Mouse (Mus musculus): ENCODE measurements around the gene Csn1s2b. TPM values are rescaled to one million over a fixed set of nuclear protein-coding genes. Genes with fewer than 3 reads are reported as not detected.
"Not testable (repeated sequence)": the region's sequence is repeated elsewhere in the genome, so short reads cannot be mapped to it uniquely, and the experiment has no call there.

Csn1s2b gene
- not detected in 2 replicates for total RNA-seq (2012; rRNA removed)
- total RNA-seq (2014; rRNA removed): not detected in 2 replicates
- not detected in 2 replicates for polyA plus RNA-seq (2012; ENCODE audit: insufficient read length, low read depth)

- Histone ChIP-seq H3K9ac (ENCODE audit: insufficient read depth, low read depth) (no peak within 1 kb of the TSS), H3K4me3 (replicated peaks in 1 of 3; ENCODE audit: low read depth in 2 of 3, low read length in 2 of 3, poor library complexity in 1 of 3) (no peak within 1 kb of the TSS), H3K4me2 (ENCODE audit: insufficient read depth, low read depth, poor library complexity, severe bottlenecking) (no peak within 1 kb of the TSS; the same call in 1 of the 2 replicates), H3K79me2 (replicated peaks; ENCODE audit: control insufficient read depth, extremely low read depth, insufficient read depth, poor library complexity, severe bottlenecking) (no peaks in the 10 kb centered on the region), H3K27me3 (replicated peaks) (no peaks in the 10 kb centered on the region), H3K27ac (ENCODE audit: insufficient read depth, low read depth) (no peak within 1 kb of the TSS), H3K4me1 (ENCODE audit: control insufficient read depth in 1 of 2, insufficient read depth in 2 of 2) (no peaks in the 10 kb centered on the region), H3K9me3 (replicated peaks; ENCODE audit: low read length) (no peaks in the 10 kb centered on the region), H3K36me3 (replicated peaks in 1 of 2; ENCODE audit: control insufficient read depth in 1 of 2, insufficient read depth in 1 of 2, low read length in 1 of 2) (no peaks in the 10 kb centered on the region)
- in situ Hi-C loops (cut with MboI; ENCODE audit: low pct_ligation_motif_present, low pct_unique_long_range_greater_than_20kb, low sequenced_read_pairs) (no loop called here), dilution Hi-C loops (cut with MboI; ENCODE audit: extremely low pct_ligation_motif_present, extremely low pct_unique_long_range_greater_than_20kb, low sequenced_read_pairs) (no loop called here)
- TF ChIP-seq TCF12 (IDR thresholded peaks at IDR 0.05; ENCODE audit: low read depth, low read length): no peak
- TF ChIP-seq NELFE (IDR thresholded peaks at IDR 0.05; ENCODE audit: low read depth, low read length): no peak
- TF ChIP-seq CHD1 (IDR thresholded peaks at IDR 0.05; ENCODE audit: low read depth, low read length): no peak
- no peak for TF ChIP-seq NRF1 (IDR thresholded peaks at IDR 0.05; ENCODE audit: low read depth, low read length)
- no peak for TF ChIP-seq SIN3A (IDR thresholded peaks at IDR 0.05; ENCODE audit: low read length)
- no peak for DNase-seq (ENCODE audit: extremely low read depth)
Measured at GRCm38 (mm10) chr5:87807782-87808181, at the start of gene Csn1s2b. Csn1s2b (plus strand) TSS chr5:87808082.

- Histone ChIP-seq H3K27me3 (replicated peaks) (no peaks in the 10 kb centered on the region), H3K27ac (ENCODE audit: insufficient read depth, low read depth) (no peak overlapping the region), H3K4me2 (ENCODE audit: insufficient read depth, low read depth, poor library complexity, severe bottlenecking) (no peak overlapping the region), H3K9ac (ENCODE audit: insufficient read depth, low read depth) (no peak overlapping the region), H3K4me3 (replicated peaks in 1 of 3; ENCODE audit: low read depth in 2 of 3, low read length in 2 of 3, poor library complexity in 1 of 3) (no peak overlapping the region), H3K79me2 (replicated peaks; ENCODE audit: control insufficient read depth, extremely low read depth, insufficient read depth, poor library complexity, severe bottlenecking) (no peaks in the 10 kb centered on the region), H3K9me3 (replicated peaks; ENCODE audit: low read length) (no peaks in the 10 kb centered on the region), H3K4me1 (ENCODE audit: control insufficient read depth in 1 of 2, insufficient read depth in 2 of 2) (no peaks in the 10 kb centered on the region), H3K36me3 (replicated peaks in 1 of 2; ENCODE audit: control insufficient read depth in 1 of 2, insufficient read depth in 1 of 2, low read length in 1 of 2) (no peaks in the 10 kb centered on the region)
- DNase-seq (ENCODE audit: extremely low read depth): no peak
- in situ Hi-C loops (cut with MboI; ENCODE audit: low pct_ligation_motif_present, low pct_unique_long_range_greater_than_20kb, low sequenced_read_pairs): no loop called here
- dilution Hi-C loops (cut with MboI; ENCODE audit: extremely low pct_ligation_motif_present, extremely low pct_unique_long_range_greater_than_20kb, low sequenced_read_pairs): no loop called here
- no peak for TF ChIP-seq NELFE (IDR thresholded peaks at IDR 0.05; ENCODE audit: low read depth, low read length)
- no peak for TF ChIP-seq SMC3 (IDR thresholded peaks at IDR 0.05; ENCODE audit: low read depth, low read length)
- no peak for TF ChIP-seq JUN (IDR thresholded peaks at IDR 0.05; ENCODE audit: insufficient read depth, low read depth, low read length)
- no peak for TF ChIP-seq EP300 (IDR thresholded peaks at IDR 0.05; ENCODE audit: low read length)
- TF ChIP-seq BHLHE40 (IDR thresholded peaks at IDR 0.05; ENCODE audit: low read depth, low read length): no peak
- TF ChIP-seq POLR2AphosphoS2 (IDR thresholded peaks at IDR 0.05; ENCODE audit: low read depth, low read length): no peak
- TF ChIP-seq RAD21 (IDR thresholded peaks at IDR 0.05; ENCODE audit: low read depth, low read length): no peak
- TF ChIP-seq JUND (conservative IDR thresholded peaks at IDR 0.05; ENCODE audit: low read depth, low read length): no peak
- TF ChIP-seq PAX5 (IDR thresholded peaks at IDR 0.05; ENCODE audit: low read length): no peak
- no peak for TF ChIP-seq HCFC1 (IDR thresholded peaks at IDR 0.05; ENCODE audit: low read depth, low read length)
- no peak for TF ChIP-seq CHD2 (IDR thresholded peaks at IDR 0.05; ENCODE audit: low read length)
- TF ChIP-seq IRF4 (IDR thresholded peaks at IDR 0.05; ENCODE audit: low read depth, low read length): no peak
- TF ChIP-seq CTCF (conservative IDR thresholded peaks at IDR 0.05 in 1 of 2, IDR thresholded peaks at IDR 0.05 in 1 of 2; ENCODE audit: low read depth in 2 of 2, low read length in 2 of 2): no peak
- no peak for TF ChIP-seq RCOR1 (conservative IDR thresholded peaks at IDR 0.05; ENCODE audit: low read depth, low read length)
- TF ChIP-seq ZMIZ1 (IDR thresholded peaks at IDR 0.05; ENCODE audit: low read depth, low read length): no peak
- TF ChIP-seq USF2 (conservative IDR thresholded peaks at IDR 0.05; ENCODE audit: low read depth, low read length): no peak
- TF ChIP-seq GABPA (IDR thresholded peaks at IDR 0.05; ENCODE audit: insufficient replicate concordance, low read depth, low read length): no peak
Measured at GRCm38 (mm10) chr5:87764546-87764945, 43.3 kb upstream of the Csn1s2b start.

GRCm38 (mm10) chr5:87772151-87772550 lies 35.7 kb upstream of the Csn1s2b start:
- DNase-seq (ENCODE audit: extremely low read depth); H3K36me3 ChIP-seq (replicated peaks in 1 of 2; ENCODE audit: control insufficient read depth in 1 of 2, insufficient read depth in 1 of 2, low read length in 1 of 2); H3K4me1 ChIP-seq (ENCODE audit: control insufficient read depth in 1 of 2, insufficient read depth in 2 of 2); H3K27ac ChIP-seq (ENCODE audit: insufficient read depth, low read depth); dilution Hi-C loops (cut with MboI; ENCODE audit: extremely low pct_ligation_motif_present, extremely low pct_unique_long_range_greater_than_20kb, low sequenced_read_pairs); in situ Hi-C loops (cut with MboI; ENCODE audit: low pct_ligation_motif_present, low pct_unique_long_range_greater_than_20kb, low sequenced_read_pairs); H3K4me3 ChIP-seq (replicated peaks in 1 of 3; ENCODE audit: low read depth in 2 of 3, low read length in 2 of 3, poor library complexity in 1 of 3); H3K79me2 ChIP-seq (replicated peaks; ENCODE audit: control insufficient read depth, extremely low read depth, insufficient read depth, poor library complexity, severe bottlenecking); H3K9ac ChIP-seq (ENCODE audit: insufficient read depth, low read depth); H3K4me2 ChIP-seq (ENCODE audit: insufficient read depth, low read depth, poor library complexity, severe bottlenecking); H3K9me3 ChIP-seq (replicated peaks; ENCODE audit: low read length); H3K27me3 ChIP-seq (replicated peaks): not testable (repeated sequence)
